ENCODE assay signal across 27 mouse cellular contexts in genomic region chr11:53143522-53143921, GRCm38 (mm10).
DNase-seq lines count a peak whose midpoint lies in the region; ATAC-seq and TF ChIP-seq lines count a peak whose summit lies in the region.
"Had no signal": no experiment of that assay in that cellular context is flagged by ENCODE, and none has a peak within 500 bp of the region (broad histone marks: within the 10 kb centered on the region; RNA-seq: fewer than 3 reads in every experiment).

No protein-coding gene starts in this region.

- H3K4me1 ChIP-seq in liver, embryonic 16.5 days (ENCODE audit: control insufficient read depth, low read depth, low read length), result no peaks in the 10 kb centered on the region
- H3K4me1 ChIP-seq in lung, embryonic 15.5 days, result no peaks in the 10 kb centered on the region
- peaks cover 22% of the 10 kb centered on the region for H3K4me1 ChIP-seq in thymus, adult 2 months (replicated peaks; ENCODE audit: control insufficient read depth, insufficient read depth, low read length)
- H3K4me1 ChIP-seq: heart, embryonic 15.5 days; limb, embryonic 13.5 days; liver, embryonic 13.5 days had no signal

- TF ChIP-seq POLR2A in thymus, adult 2 months (IDR thresholded peaks at IDR 0.05; ENCODE audit: control insufficient read depth, extremely low read depth, insufficient read depth, low read length, poor library complexity), result no peak

- no peak for TF ChIP-seq CTCF in thymus, adult 2 months (IDR thresholded peaks at IDR 0.05; ENCODE audit: borderline replicate concordance, control insufficient read depth, extremely low read depth, insufficient read depth, low read length, poor library complexity)

- H3K36me3 ChIP-seq in liver, embryonic 16.5 days (ENCODE audit: control insufficient read depth, insufficient read depth), result no peaks in the 10 kb centered on the region
- H3K36me3 ChIP-seq in lung, embryonic 15.5 days, result no peaks in the 10 kb centered on the region
- H3K36me3 ChIP-seq in thymus, adult 2 months (ENCODE audit: control insufficient read depth, insufficient read depth, low read length), result no peaks in the 10 kb centered on the region
- H3K36me3 ChIP-seq: G1E; heart, embryonic 15.5 days; limb, embryonic 13.5 days; liver, embryonic 13.5 days; midbrain, embryonic 12.5 days had no signal

- no peak overlapping the region for H3K4me3 ChIP-seq in liver, embryonic 16.5 days (ENCODE audit: low read depth, low read length)
- no peak overlapping the region for H3K4me3 ChIP-seq in lung, embryonic 15.5 days
- no peak overlapping the region for H3K4me3 ChIP-seq in thymus, adult 2 months (ENCODE audit: control insufficient read depth, insufficient read depth, low read length)
- H3K4me3 ChIP-seq: erythroblast, embryonic 14.5 days; heart, embryonic 15.5 days; layer of hippocampus, adult 2 months; limb, embryonic 13.5 days; liver, embryonic 13.5 days; midbrain, embryonic 12.5 days had no signal

- WGBS in liver, embryonic 16.5 days (ENCODE audit: insufficient replicate concordance), result 58% methylated on average over 5 of the region's 5 CpGs
- WGBS in lung, embryonic 15.5 days, result 48% methylated on average over 5 of the region's 5 CpGs
- WGBS in thymus, adult 2 months, result 90% methylated on average over 5 of the region's 5 CpGs

- no peak for DNase-seq in liver
- peak; percentile 36 for DNase-seq in gonadal fat pad, adult 2 months (ENCODE audit: low read depth)
- DNase-seq in lung, postnatal 36 days, result peak; percentile 78
- DNase-seq in thymus, adult 2 months, result no peak
- no peak for DNase-seq in frontal cortex, postnatal 36 days (ENCODE audit: low spot score in 2 of 2)
- DNase-seq in neural tube, embryonic 10.5 days (ENCODE audit: extremely low spot score, low spot score), result no peak
- DNase-seq: adrenal gland, postnatal 36 days; cerebellum, adult 11 months; cerebellum, adult 9-11 months; heart, postnatal 36 days; kidney, adult 9 months; kidney, postnatal 25 days; liver, embryonic 13.5 days; right cerebral cortex, postnatal 14 days; thymus, postnatal 14 days had no signal

- no peak overlapping the region for H3K9ac ChIP-seq in liver, embryonic 16.5 days (ENCODE audit: low read depth, low read length)
- H3K9ac ChIP-seq in lung, embryonic 15.5 days, result no peak overlapping the region
- H3K9ac ChIP-seq: heart, embryonic 15.5 days; hindbrain, embryonic 14.5 days; limb, embryonic 13.5 days; liver, embryonic 13.5 days; midbrain, embryonic 12.5 days had no signal

- no peaks in the 10 kb centered on the region for H3K27me3 ChIP-seq in liver, embryonic 16.5 days (ENCODE audit: control insufficient read depth, insufficient read depth, low read depth, low read length)
- H3K27me3 ChIP-seq in lung, embryonic 15.5 days, result no peaks in the 10 kb centered on the region
- no peaks in the 10 kb centered on the region for H3K27me3 ChIP-seq in thymus, adult 2 months (ENCODE audit: control insufficient read depth, insufficient read depth, low read length)
- H3K27me3 ChIP-seq: heart, embryonic 15.5 days; limb, embryonic 13.5 days; liver, embryonic 13.5 days; midbrain, embryonic 12.5 days had no signal

- ATAC-seq in liver, embryonic 16.5 days (ENCODE audit: low read depth), result 0 out of 2 replicates have a peak, but pooled peaks have one; percentile 11
- ATAC-seq in lung, embryonic 15.5 days (ENCODE audit: borderline replicate concordance, extremely low read depth, low FRiP score, low TSS enrichment), result peak; percentile 80
- ATAC-seq: forebrain, embryonic 14.5 days; inflammation-experienced regulatory T-cells, adult 6 months; Patski had no signal

- no peaks in the 10 kb centered on the region for H3K9me3 ChIP-seq in liver, embryonic 16.5 days (replicated peaks; ENCODE audit: control insufficient read depth, low read length)
- H3K9me3 ChIP-seq in lung, embryonic 15.5 days, result no peaks in the 10 kb centered on the region
- H3K9me3 ChIP-seq: G1E; heart, embryonic 15.5 days; limb, embryonic 13.5 days; liver, embryonic 13.5 days; midbrain, embryonic 12.5 days had no signal

- no peak overlapping the region for H3K27ac ChIP-seq in liver, embryonic 16.5 days (ENCODE audit: low read length)
- H3K27ac ChIP-seq in lung, embryonic 15.5 days, result no peak overlapping the region
- H3K27ac ChIP-seq in thymus, adult 2 months (ENCODE audit: control insufficient read depth, insufficient read depth, low read length), result no peak overlapping the region
- H3K27ac ChIP-seq: heart, embryonic 15.5 days; hindbrain, embryonic 14.5 days; layer of hippocampus, adult 2 months; limb, embryonic 13.5 days; liver, embryonic 13.5 days; midbrain, embryonic 12.5 days had no signal

- H3K4me2 ChIP-seq in liver, embryonic 16.5 days (ENCODE audit: low read depth, low read length), result no peak overlapping the region
- no peak overlapping the region for H3K4me2 ChIP-seq in lung, embryonic 15.5 days
- H3K4me2 ChIP-seq: heart, embryonic 15.5 days; hindbrain, embryonic 14.5 days; limb, embryonic 13.5 days; liver, embryonic 13.5 days; midbrain, embryonic 12.5 days had no signal

Comparison
In these comparisons a context has a peak if more than half of its experiments do, and no peak if none do; other contexts are left out.
1. DNase-seq: peak in gonadal fat pad, adult 2 months (single experiment) and lung, postnatal 36 days (single experiment); none in liver (single experiment), thymus, adult 2 months (single experiment), frontal cortex, postnatal 36 days (0 of 2) and neural tube, embryonic 10.5 days (single experiment).